Mouse (Mus musculus) heart, postnatal 0 days (tissue): ENCODE measurements around the gene Ahnak. TPM values are rescaled to one million over a fixed set of nuclear protein-coding genes. Genes with fewer than 3 reads are reported as not detected.
A peak's percentile ranks its signal among the peaks of the same experiment; 100 is the strongest.

ENCODE experiments used
- ATAC-seq: fragments of 200-750 bp; cut with Nextera tagmentation; 2 replicates; pipeline ENCODE4 v1.8.0; 2017; ENCODE audit warnings: low read depth, moderate number of reproducible peaks, moderate library complexity; ENCODE audit not compliant: insufficient read depth
- DNase-seq: peaks from one replicate; pipeline ENCODE4 v3.0.0-alpha.2; 2016; ENCODE audit warnings: low spot score
- H3K27ac ChIP-seq: fragments of 300-500 bp; sonication (generic); 2 replicates; pipeline ENCODE4 v1.5.1; 2014; ENCODE audit warnings: low read depth, mild to moderate bottlenecking
- H3K27me3 ChIP-seq: fragments of 300-500 bp; sonication (generic); 2 replicates; pipeline ENCODE4 v1.6.1; 2014; ENCODE audit warnings: low read length, mixed read lengths; ENCODE audit not compliant: control insufficient read depth, insufficient read depth
- H3K36me3 ChIP-seq: fragments of 300-500 bp; sonication (generic); replicated peaks from 2 replicates; pipeline ENCODE4 v1.6.1; 2014; ENCODE audit warnings: low read length, mixed read lengths; ENCODE audit not compliant: control insufficient read depth, insufficient read depth
- H3K4me1 ChIP-seq: fragments of 300-500 bp; sonication (generic); 2 replicates; pipeline ENCODE4 v1.6.1; 2014; ENCODE audit warnings: antibody characterized with exemption; ENCODE audit not compliant: control insufficient read depth, insufficient read depth
- H3K4me2 ChIP-seq: fragments of 300-500 bp; sonication (generic); 2 replicates; pipeline ENCODE4 v1.6.1; 2014; ENCODE audit warnings: low read depth, mild to moderate bottlenecking, low read length, moderate library complexity
- H3K4me3 ChIP-seq: fragments of 300-500 bp; sonication (generic); 2 replicates; pipeline ENCODE4 v1.5.1; 2014; ENCODE audit warnings: low read depth, low read length
- H3K9ac ChIP-seq: fragments of 300-500 bp; sonication (generic); replicated peaks from 2 replicates; pipeline ENCODE4 v1.6.1; 2014; ENCODE audit warnings: low read depth, low read length, mixed read lengths
- H3K9me3 ChIP-seq: fragments of 300-500 bp; sonication (generic); replicated peaks from 2 replicates; pipeline ENCODE4 v1.6.1; 2016; ENCODE audit warnings: low read length; ENCODE audit not compliant: control insufficient read depth
- CTCF ChIP-seq: IDR thresholded peaks from 2 replicates; pipeline ENCODE4 v1.5.1; 2016; ENCODE audit warnings: antibody characterized with exemption, control low read depth, low read depth
- EP300 ChIP-seq: IDR thresholded peaks from 2 replicates; pipeline ENCODE4 v1.6.1; 2016; ENCODE audit warnings: antibody characterized with exemption, low read depth
- WGBS: fragments of 180-500 bp; shearing (Covaris S2); extraction: QIAGEN DNeasy Blood & Tissue Kit; methylation state at CpG from one replicate; pipeline ENCODE4 v1.1.7; 2014; 5-methylcytosine and 5-hydroxymethylcytosine counted together
- polyA plus RNA-seq: library from polyadenylated mRNA; unstranded; fragments of >200 nt; fragmentation: Nextera tagmentation; extraction: Ambion mirVana; gene quantifications from 2 replicates; pipeline ENCODE4 v1.2.1, GENCODE M21; 2015
- total RNA-seq: library from RNA; depleted of rRNA; stranded (reverse); fragments of >200 nt; gene quantifications from 2 replicates; pipeline ENCODE4 v1.2.3, GENCODE M21; 2014; ENCODE audit warnings: low replicate concordance

Ahnak gene
- total and polyA plus RNA-seq, 2 experiments from 2014 or later: 56.8 to 122 TPM

DNA sequence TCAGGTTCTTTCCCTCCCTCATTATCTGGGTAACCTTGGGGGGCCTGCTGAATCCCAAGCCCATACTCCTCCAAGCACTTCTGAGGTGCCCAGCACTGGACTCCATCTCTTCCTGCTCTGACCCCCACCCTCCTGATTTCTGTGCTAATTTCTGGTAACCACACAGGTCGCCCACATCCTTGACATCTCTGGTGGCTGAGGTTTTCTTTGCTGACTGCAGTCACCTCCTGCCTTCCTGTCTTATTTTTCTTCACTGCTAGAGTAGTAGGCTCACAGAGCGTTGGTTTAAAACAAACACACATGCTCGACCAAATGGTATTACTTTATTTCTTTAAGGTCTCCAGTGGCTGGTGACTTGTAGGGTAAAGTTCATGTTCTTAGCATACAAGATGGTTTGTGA is 49.1 kb downstream of the Ahnak start:
- Histone ChIP-seq H3K27me3 (no peaks in the 10 kb centered on the region), H3K4me3 (no peak overlapping the region), H3K4me2 (no peak overlapping the region), H3K9ac (no peak overlapping the region), H3K27ac (no peak overlapping the region), H3K9me3 (no peaks in the 10 kb centered on the region), H3K4me1 (peaks cover 18% of the 10 kb centered on the region), H3K36me3 (no peaks in the 10 kb centered on the region)
- no peak for TF ChIP-seq EP300
- TF ChIP-seq CTCF: no peak
- WGBS: 74% methylated on average over 3 of the region's 3 CpGs
- ATAC-seq (no peak), DNase-seq (no peak)

DNA sequence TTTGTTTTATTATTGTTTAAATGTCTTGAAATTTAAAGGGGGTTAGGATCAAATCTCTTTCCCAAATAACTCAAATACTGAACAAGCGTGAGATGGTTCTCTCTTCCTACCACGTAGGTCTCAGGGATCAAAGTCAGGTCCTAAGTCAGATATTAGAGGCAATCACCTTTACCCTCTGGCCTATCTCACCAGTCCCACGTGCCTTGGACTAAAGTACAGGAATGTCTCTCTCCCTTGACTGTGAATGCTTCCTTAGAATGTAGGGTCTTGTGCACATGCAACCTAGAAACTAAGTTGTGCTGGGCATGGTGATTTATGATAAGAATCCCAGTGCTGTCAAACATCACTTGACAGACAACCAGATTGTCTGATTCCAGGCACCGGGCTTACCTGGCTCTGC is 50.2 kb downstream of the Ahnak start:
- no peaks in the 10 kb centered on the region for H3K9me3 ChIP-seq
- no peak overlapping the region for H3K27ac ChIP-seq
- H3K36me3 ChIP-seq: no peaks in the 10 kb centered on the region
- no peak for ATAC-seq
- TF ChIP-seq EP300 (no peak), CTCF (no peak)
- no peak overlapping the region for H3K9ac ChIP-seq
- DNase-seq: no peak
- H3K4me1 ChIP-seq: peaks cover 7% of the 10 kb centered on the region; the same call in 1 of the 2 replicates
- H3K27me3 ChIP-seq: no peaks in the 10 kb centered on the region
- no peak overlapping the region for H3K4me2 ChIP-seq
- H3K4me3 ChIP-seq: no peak overlapping the region
- 65% methylated on average over 4 of the region's 4 CpGs for WGBS

DNA sequence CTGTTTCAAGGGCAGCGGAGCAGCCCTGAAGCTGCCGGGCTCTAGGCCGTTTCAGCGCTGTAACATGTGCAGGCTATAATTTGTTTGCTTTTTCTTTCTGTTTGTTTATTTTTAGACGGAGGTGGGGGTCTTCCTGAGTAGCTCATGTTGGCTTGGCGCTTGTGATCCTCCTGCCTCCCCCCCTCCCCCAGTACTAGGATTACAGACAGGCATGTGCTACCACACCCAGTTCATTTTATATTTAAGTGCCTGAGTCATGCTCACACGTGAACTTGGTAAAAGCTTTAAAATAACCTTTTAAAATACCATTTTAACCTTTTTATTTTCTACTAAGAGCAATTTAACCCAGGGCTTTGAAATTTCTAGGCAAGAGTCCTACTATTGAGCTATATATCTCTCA is 50.8 kb downstream of the Ahnak start:
- H3K36me3 ChIP-seq: no peaks in the 10 kb centered on the region
- no peaks in the 10 kb centered on the region for H3K9me3 ChIP-seq
- no peak overlapping the region for H3K27ac ChIP-seq
- H3K27me3 ChIP-seq: no peaks in the 10 kb centered on the region
- TF ChIP-seq EP300 (no peak), CTCF (no peak)
- no peak overlapping the region for H3K9ac ChIP-seq
- no peak overlapping the region for H3K4me2 ChIP-seq
- WGBS: 42% methylated on average over 7 of the region's 7 CpGs
- DNase-seq (peak; percentile 34), ATAC-seq (peak; percentile 60)
- H3K4me1 ChIP-seq: 0 out of 2 replicates have a peak, but pooled peaks cover under 1% of the 10 kb centered on the region
- no peak overlapping the region for H3K4me3 ChIP-seq

DNA sequence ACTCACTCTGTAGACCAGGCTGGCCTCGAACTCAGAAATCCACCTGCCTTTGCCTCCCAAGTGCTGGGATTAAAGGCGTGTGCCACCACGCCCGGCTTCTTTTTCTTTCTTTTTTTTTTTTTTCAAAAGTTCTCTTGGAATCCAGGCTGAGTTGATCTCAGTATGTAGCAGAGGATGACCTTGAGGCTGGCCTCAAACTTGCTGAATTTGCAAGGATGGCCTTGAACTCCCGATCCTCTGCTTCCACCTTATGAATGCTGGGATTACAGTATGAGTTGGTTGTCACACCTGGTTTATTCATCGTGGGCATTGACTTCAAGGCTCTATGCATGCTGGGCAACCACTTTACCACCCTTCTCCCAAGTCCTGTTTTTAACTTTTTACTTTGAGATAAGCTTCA is 51.6 kb downstream of the Ahnak start:
- DNase-seq (no peak), ATAC-seq (no peak)
- no peak for TF ChIP-seq CTCF
- TF ChIP-seq EP300: no peak
- no peak overlapping the region for H3K4me2 ChIP-seq
- H3K4me1 ChIP-seq: no peaks in the 10 kb centered on the region
- H3K9ac ChIP-seq: no peak overlapping the region
- 84% methylated on average over 6 of the region's 6 CpGs for WGBS
- no peak overlapping the region for H3K27ac ChIP-seq
- no peaks in the 10 kb centered on the region for H3K27me3 ChIP-seq
- no peaks in the 10 kb centered on the region for H3K36me3 ChIP-seq
- H3K4me3 ChIP-seq: no peak overlapping the region
- H3K9me3 ChIP-seq: no peaks in the 10 kb centered on the region

DNA sequence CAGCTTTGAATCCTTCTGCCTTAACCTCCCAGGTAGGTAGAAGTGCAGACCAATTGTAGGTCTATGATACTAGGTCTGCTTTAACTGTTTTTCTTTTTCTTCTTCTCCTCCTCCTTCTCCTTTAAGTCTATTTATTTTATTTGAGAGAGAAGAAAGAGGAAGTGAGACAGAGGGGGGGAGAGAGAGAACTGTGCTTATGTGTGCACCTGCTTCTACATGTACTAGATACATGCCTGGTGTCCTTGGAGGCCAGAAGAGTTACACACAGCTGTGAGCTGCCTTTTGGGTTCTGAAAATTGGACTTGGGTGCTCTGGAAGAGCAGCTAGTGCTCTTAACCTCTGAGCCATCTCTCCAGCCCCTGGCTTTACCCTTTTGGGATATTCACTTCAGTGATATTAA is 52.0 kb downstream of the Ahnak start:
- Histone ChIP-seq H3K27ac (no peak overlapping the region; the same call in 1 of the 2 replicates), H3K27me3 (no peaks in the 10 kb centered on the region), H3K4me1 (no peaks in the 10 kb centered on the region), H3K9me3 (no peaks in the 10 kb centered on the region), H3K36me3 (no peaks in the 10 kb centered on the region), H3K4me2 (no peak overlapping the region), H3K4me3 (no peak overlapping the region), H3K9ac (no peak overlapping the region)
- no peak for TF ChIP-seq EP300
- TF ChIP-seq CTCF: no peak
- no peak for DNase-seq
- ATAC-seq: no peak

DNA sequence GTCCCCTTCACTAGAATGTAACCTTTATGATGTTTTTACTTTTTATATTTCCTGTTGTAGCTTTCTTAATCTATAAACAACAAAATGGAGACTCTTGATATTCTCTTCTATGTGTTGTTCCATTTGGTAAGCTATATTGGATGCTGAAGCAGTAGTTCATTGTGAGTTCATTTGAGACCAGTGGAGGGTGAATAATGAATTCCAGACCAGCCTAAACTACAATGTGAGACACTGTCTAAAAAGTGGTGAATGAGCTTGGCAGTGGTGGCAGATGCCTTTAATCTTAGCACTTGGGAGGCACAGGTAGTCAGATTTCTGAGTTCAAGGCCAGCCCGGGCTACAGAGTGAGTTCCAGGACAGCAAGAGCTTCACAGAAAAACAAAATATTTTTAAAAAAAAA is 54.0 kb downstream of the Ahnak start:
- TF ChIP-seq EP300 (no peak), CTCF (no peak)
- Histone ChIP-seq H3K4me2 (no peak overlapping the region), H3K9me3 (no peaks in the 10 kb centered on the region), H3K27ac (no peak overlapping the region), H3K4me1 (peaks cover 14% of the 10 kb centered on the region), H3K4me3 (no peak overlapping the region), H3K9ac (no peak overlapping the region), H3K27me3 (no peaks in the 10 kb centered on the region), H3K36me3 (no peaks in the 10 kb centered on the region)
- no peak for DNase-seq
- WGBS: 96% methylated on average over 1 of the region's 1 CpGs
- no peak for ATAC-seq
